Comparison of ENCODE assay signal across 18 mouse cellular contexts in genomic region chr1:62850990-62851940, GRCm38 (mm10).
A peak's percentile ranks its signal among the peaks of the same experiment; 100 is the strongest.
DNase-seq lines count a peak whose midpoint lies in the region; ATAC-seq lines count a peak whose summit lies in the region.
"Had no signal": no experiment of that assay in that cellular context is flagged by ENCODE, and none has a peak within 500 bp of the region (broad histone marks: within the 10 kb centered on the region; RNA-seq: fewer than 3 reads in every experiment).

No protein-coding gene starts in this region.

- no peak overlapping the region for H3K4me3 ChIP-seq in hindbrain, embryonic 12.5 days
- no peak overlapping the region for H3K4me3 ChIP-seq in midbrain, embryonic 14.5 days (replicated peaks; ENCODE audit: low read depth, low read length)
- H3K4me3 ChIP-seq: heart, adult 2 months; limb, embryonic 13.5 days; lung, embryonic 15.5 days had no signal

- peaks cover 13% of the 10 kb centered on the region for H3K4me1 ChIP-seq in hindbrain, embryonic 12.5 days
- peaks cover 10% of the 10 kb centered on the region; the same call in 1 of the 2 replicates for H3K4me1 ChIP-seq in midbrain, embryonic 14.5 days (ENCODE audit: control insufficient read depth, insufficient read depth, low read length)
- H3K4me1 ChIP-seq: lung, embryonic 15.5 days had no signal

- intact Hi-C loops in left cerebral cortex, postnatal 4 days (cut with DNase I) = no loop called here
- intact Hi-C loops in left cerebral cortex, postnatal 36 days (cut with DNase I) = no loop called here

- no peaks in the 10 kb centered on the region for H3K27me3 ChIP-seq in hindbrain, embryonic 12.5 days
- no peaks in the 10 kb centered on the region for H3K27me3 ChIP-seq in midbrain, embryonic 14.5 days (ENCODE audit: control insufficient read depth, insufficient read depth, low read length)
- H3K27me3 ChIP-seq: limb, embryonic 13.5 days; lung, embryonic 15.5 days; Patski had no signal

- H3K27ac ChIP-seq in hindbrain, embryonic 12.5 days = peak overlapping the region; percentile 62; the same call in 1 of the 2 replicates
- H3K27ac ChIP-seq in midbrain, embryonic 14.5 days (replicated peaks; ENCODE audit: low read depth, low read length) = peak overlapping the region; percentile 45; the same call in 1 of the 2 replicates
- H3K27ac ChIP-seq: heart, adult 2 months; limb, embryonic 13.5 days; lung, embryonic 15.5 days had no signal

- H3K9ac ChIP-seq in hindbrain, embryonic 12.5 days = peak overlapping the region; percentile 36; the same call in 1 of the 2 replicates
- H3K9ac ChIP-seq in midbrain, embryonic 14.5 days (replicated peaks; ENCODE audit: low read length) = no peak overlapping the region
- H3K9ac ChIP-seq: limb, embryonic 13.5 days; lung, embryonic 15.5 days had no signal

- WGBS in hindbrain, embryonic 12.5 days = 19% methylated on average over 8 of the region's 8 CpGs
- WGBS in midbrain, embryonic 14.5 days = 29% methylated on average over 8 of the region's 8 CpGs

- H3K36me3 ChIP-seq in hindbrain, embryonic 12.5 days = no peaks in the 10 kb centered on the region
- no peaks in the 10 kb centered on the region for H3K36me3 ChIP-seq in midbrain, embryonic 14.5 days (ENCODE audit: control insufficient read depth, insufficient read depth, low read length)
- H3K36me3 ChIP-seq: limb, embryonic 13.5 days; lung, embryonic 15.5 days had no signal

- H3K9me3 ChIP-seq in hindbrain, embryonic 12.5 days (replicated peaks) = no peaks in the 10 kb centered on the region
- H3K9me3 ChIP-seq in midbrain, embryonic 14.5 days (ENCODE audit: control insufficient read depth, low read length) = no peaks in the 10 kb centered on the region
- H3K9me3 ChIP-seq: limb, embryonic 13.5 days; lung, embryonic 15.5 days had no signal

- peak; percentile 13 for DNase-seq in left cerebral cortex, postnatal 4 days
- no peak for DNase-seq in left cerebral cortex, postnatal 36 days (ENCODE audit: low spot score in 2 of 2)
- DNase-seq in midbrain, embryonic 14.5 days = peak; percentile 36
- DNase-seq in retina, postnatal 1 day = peak; percentile 61
- DNase-seq in lung, postnatal 25 days (ENCODE audit: low spot score) = no peak
- DNase-seq in adrenal gland, adult (ENCODE audit: inconsistent age in 2 of 2, low spot score in 1 of 2) = no peak
- no peak for DNase-seq in gastrocnemius, adult 18-20 months (ENCODE audit: low spot score)
- DNase-seq: adrenal gland, adult 2 months; cerebellum, postnatal 25 days; heart, adult 2 months; heart, postnatal 10 days; layer of hippocampus, postnatal 36 days; thymus, adult 2 months had no signal

- ATAC-seq in hindbrain, embryonic 12.5 days (ENCODE audit: low FRiP score) = no peak
- no peak for ATAC-seq in midbrain, embryonic 14.5 days (ENCODE audit: low FRiP score, low TSS enrichment)
- ATAC-seq: intestine, postnatal 0 days; Patski had no signal

- H3K4me2 ChIP-seq in hindbrain, embryonic 12.5 days (replicated peaks) = peak overlapping the region; percentile 13; the same call in 1 of the 2 replicates
- H3K4me2 ChIP-seq in midbrain, embryonic 14.5 days (ENCODE audit: low read length) = no peak overlapping the region
- H3K4me2 ChIP-seq: limb, embryonic 13.5 days; lung, embryonic 15.5 days had no signal

Comparison
In these comparisons a context has a peak if more than half of its experiments do, and no peak if none do; other contexts are left out.
1. DNase-seq: peak in left cerebral cortex, postnatal 4 days (single experiment), midbrain, embryonic 14.5 days (single experiment) and retina, postnatal 1 day (single experiment); none in left cerebral cortex, postnatal 36 days (0 of 2), lung, postnatal 25 days (single experiment), adrenal gland, adult (0 of 2) and gastrocnemius, adult 18-20 months (single experiment).